Mouse (Mus musculus) heart, postnatal 10 days (tissue): ENCODE results near the gene Dxo. TPM values are rescaled to one million over a fixed set of nuclear protein-coding genes. Genes with fewer than 3 reads are reported as not detected.

Experiments
- DNase-seq, 2 experiments: peaks; one replicate each; pipeline ENCODE4 v3.0.0; 2021
- intact Hi-C: fragments of 180-260 bp; cut with DNase I; formaldehyde crosslinking; loops from one replicate; pipeline ENCODE4 v1.15.1; 2025
- microRNA-seq, 2 experiments: library from miRNA; unstranded; fragments of <30 nt; microRNA quantifications; one replicate each; pipeline ENCODE4 v1.2.0; 2022
- total RNA-seq, 2 experiments: library from RNA; stranded (reverse); gene quantifications; 2 replicates each; pipeline ENCODE4 v1.2.3; 2021

The Dxo gene
- total RNA-seq, 2 experiments from 2014 or later, result 16.9 to 20.5 TPM

DNA sequence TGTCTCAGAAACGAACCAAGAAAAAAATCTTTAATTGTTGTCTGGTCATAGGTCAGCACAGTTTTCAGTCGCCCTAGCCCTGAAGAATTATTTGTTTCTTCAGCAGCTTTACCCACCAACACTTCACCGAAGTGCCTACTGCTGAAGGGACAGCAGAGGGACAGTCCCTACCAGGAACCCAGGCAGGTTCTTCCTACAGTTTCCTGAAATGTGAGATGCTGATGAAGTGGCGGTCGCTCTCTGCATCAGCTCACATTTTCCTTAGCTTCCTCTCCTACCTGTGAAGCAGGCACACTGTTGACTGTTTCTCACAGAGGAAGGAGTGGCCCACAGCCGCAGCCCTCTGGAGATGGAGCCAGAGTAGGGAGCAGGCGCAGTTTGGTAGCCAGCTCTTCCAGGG, 29.2 kb downstream of the Dxo start:
- intact Hi-C loops, result no loop called here
- DNase-seq, result no peak

DNA sequence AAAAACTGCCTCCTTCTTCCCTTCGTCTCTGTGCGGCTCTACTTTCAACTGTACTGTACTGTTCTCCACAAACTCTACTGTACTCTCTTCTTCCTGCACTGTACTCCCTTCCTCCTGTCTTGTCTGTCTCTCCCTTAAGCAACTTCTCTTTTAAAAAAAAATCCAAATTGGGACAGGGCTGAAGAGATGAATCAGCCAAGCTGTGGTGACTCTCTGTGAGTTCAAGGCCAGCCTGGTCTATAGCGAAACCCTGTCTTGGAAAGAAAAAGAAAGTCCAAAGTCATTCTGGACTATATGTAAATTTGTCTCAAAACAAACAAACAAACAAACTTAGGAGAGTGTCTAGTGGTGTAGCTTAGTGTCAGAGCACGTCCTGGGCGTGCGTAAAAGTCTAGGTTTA, 37.5 kb downstream of the Dxo start:
- intact Hi-C loops, result no loop called here
- DNase-seq, result no peak

DNA sequence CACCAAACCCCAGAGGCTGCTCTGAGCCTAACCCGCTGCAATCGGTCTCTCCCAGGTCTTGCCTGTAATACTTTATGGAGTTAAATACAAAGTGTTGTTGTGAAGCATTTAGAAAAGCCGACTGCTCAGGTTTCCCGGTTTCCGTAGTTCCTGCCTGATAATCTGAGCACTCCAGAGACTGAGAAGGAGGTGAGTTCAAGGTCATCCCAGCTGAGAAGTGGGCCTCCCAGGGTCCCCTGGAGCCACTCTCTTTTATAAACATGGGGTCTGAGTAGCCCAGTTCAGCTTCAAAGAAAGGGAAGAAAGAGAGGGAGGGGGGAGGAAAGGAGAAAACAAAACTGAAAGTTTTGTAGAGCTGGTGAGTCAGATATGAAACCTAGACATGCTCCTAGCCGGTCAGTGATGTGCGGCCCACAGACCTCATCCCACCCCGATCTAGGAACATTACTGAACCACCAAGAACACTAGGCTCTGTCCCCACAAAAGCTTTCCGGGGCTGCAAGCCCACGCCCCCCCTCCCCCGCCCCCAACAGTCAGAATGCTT, 42.6 kb downstream of the Dxo start, which contains the start of gene Zbtb12:
Gene Zbtb12 (plus strand): TSS at position 148 of the 544 bp plus-strand sequence.
- no peak for DNase-seq
- intact Hi-C loops, result no loop called here

DNA sequence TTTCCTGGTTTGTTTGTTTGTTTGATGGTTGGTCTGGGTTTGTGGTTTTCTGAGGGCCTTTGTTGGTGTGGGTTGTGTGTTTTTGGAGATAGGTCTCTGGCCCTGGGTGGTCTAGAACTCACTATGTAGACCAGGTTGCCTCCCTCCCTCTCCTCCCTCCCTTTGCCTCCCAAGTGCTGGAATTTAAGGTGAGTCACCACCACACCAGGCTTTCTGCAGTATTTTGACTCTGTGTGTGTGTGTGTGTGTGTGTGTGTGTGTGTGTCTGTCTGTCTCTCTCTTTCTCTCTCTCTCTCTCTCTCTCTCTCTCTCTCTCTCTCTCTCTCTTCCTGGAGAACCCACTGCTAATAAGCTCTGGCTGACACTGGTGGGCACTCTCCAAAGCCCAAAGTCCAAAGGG, 44.3 kb downstream of the Dxo start:
- intact Hi-C loops, result no loop called here
- no peak for DNase-seq

DNA sequence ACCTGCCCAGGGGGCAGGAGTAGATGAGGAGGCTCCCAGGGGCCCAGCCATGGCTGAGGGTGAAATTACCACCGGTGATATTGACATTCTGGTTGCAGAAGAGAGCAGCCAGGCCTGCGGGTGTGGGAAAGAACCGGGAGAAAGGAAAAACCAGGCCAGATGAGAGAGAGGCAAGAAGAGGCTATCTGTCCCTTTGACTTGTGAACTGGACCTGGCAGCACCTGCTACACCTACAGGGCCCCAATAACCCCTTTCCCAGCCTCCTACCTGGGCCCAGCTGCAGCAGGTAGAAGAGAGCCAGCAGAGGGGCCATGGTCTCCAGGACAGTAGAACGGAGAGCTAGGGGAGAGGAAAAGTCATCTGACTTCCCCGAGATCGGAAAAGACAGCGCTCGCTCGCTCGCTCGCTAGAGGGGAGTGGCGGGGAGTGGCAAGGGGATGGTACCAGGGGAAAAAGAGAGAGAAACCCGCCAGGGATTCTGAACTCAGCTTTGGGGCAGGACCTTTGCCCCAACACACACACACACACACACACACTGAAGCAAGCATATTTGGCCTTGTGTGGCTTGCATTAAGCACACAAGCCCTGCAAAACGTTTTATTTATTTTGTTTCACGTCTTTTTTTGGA, 45.0 kb downstream of the Dxo start, which contains the start of gene Gm20547:
Gene Gm20547 (minus strand): TSS at position 360 of the 628 bp plus-strand sequence.
- DNase-seq, result no peak
- intact Hi-C loops, result no loop called here

DNA sequence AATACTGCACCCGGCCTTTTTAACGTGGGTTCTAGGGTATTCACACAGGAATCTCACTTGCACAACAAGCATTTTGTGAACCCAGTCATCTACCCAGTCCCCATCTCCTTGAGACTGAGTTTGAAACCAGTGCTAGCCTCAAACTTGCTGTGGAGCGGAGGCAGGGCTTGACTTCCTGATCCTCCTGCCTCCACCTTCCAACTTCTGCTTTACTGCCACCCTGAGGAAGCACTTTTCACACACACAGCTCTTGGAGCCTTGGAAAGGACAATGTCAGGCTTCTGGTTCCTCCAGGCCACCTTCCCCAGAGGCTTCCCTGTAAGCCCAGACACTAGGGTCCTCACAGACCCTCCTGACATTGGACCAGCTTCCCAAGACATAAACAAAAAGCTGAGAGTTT, 46.5 kb downstream of the Dxo start:
- DNase-seq, result no peak
- intact Hi-C loops, result no loop called here

DNA sequence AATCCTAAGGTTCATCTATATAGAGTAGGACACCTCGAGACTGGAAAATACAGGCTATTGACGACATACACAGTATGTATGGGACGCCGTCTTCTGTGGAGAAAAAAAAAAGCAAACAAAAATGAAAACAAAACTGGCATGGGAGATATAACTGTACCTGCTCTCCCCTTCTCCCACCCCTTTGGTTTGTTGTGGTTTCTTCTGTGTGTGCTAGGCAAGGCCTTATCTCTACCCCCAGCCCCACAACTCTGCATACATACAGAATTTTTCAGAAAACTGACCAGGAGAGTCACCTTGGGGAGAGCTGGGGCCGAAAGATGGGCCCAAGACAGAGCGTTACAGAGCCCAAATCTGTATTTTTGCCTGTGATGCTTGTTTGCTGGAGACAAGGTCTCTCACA, 47.9 kb downstream of the Dxo start:
- no peak for DNase-seq
- intact Hi-C loops, result no loop called here

DNA sequence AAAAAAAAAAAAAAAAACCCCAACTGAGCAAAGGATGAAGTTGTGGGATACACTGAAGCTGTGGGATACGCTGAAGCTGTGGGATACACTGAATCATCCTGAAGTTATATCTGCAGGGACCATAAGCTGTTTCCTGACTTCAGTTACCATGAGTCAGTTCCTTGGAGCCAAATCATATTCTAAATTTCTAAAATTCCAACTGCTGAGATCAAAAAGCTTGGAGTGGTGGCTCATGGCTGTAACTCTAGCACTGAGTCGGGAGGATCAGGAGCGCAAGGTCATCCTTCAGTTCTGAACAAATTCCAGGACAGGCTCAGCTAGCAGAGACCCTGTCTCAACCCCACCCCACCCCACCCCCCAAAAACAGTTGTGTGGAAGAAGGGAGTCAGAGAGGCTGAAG, 48.8 kb downstream of the Dxo start:
- intact Hi-C loops, result no loop called here
- DNase-seq, result no peak

DNA sequence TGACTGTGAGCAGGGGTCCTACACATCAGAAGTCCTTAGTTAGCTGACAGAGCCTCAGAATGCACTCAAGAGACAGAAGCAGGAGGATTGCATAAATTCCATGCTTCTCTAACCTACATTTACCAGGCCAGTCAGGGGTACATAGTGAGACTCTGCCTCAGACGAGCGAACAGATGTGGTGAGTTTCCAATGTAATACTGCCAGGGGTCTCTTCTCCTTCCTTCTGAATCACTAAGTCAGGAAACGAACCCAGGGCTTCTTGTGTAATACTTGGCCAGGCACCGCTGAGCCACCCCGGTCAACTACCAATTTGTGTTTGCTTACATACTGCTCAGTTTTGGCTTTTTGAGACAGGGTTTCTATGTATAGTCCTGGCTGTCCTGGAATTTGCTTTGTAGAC, 51.1 kb downstream of the Dxo start:
- no peak for DNase-seq
- intact Hi-C loops, result no loop called here

Small RNA genes within 50 kb of the gene (microRNA-seq; reads per million reads assigned to microRNA genes)
- 0 reads per million in 2 experiments for gene Mir6970
- gene Mir6971, result 2.1 reads per million in 2 experiments
- 0 reads per million in 2 experiments for gene Mir6972

Other genes with a start within 250 kb of the Dxo start
- 1 to 10 TPM; 5.1 to 5.6 TPM for gene Gpsm3, start 247.2 kb upstream of the Dxo start, total RNA-seq
- 10 to 100 TPM; 26.1 to 30.4 TPM for gene Pbx2, start 245.8 kb upstream of the Dxo start, total RNA-seq
- gene Ager, start 239.2 kb upstream of the Dxo start, total RNA-seq, result 1 to 10 TPM; 1.1 to 1.6 TPM
- 10 to 100 TPM; 37.0 to 39.2 TPM for gene Rnf5, start 233.3 kb upstream of the Dxo start, total RNA-seq
- 10 to 100 TPM; 54.4 to 56.5 TPM for gene Agpat1, start 232.8 kb upstream of the Dxo start, total RNA-seq
- gene Egfl8, start 221.0 kb upstream of the Dxo start, total RNA-seq, result 1 to 10 TPM; 2.1 to 3.5 TPM
- gene Ppt2, start 208.5 kb upstream of the Dxo start, total RNA-seq, result 10 to 100 TPM; 39.0 to 45.7 TPM
- gene Prrt1, start 207.5 kb upstream of the Dxo start, total RNA-seq, result 1 to 10 TPM in 1 of 2 experiments, under 1 TPM in 1; 0.89 to 1.2 TPM
- gene Fkbpl, start 192.3 kb upstream of the Dxo start, total RNA-seq, result 1 to 10 TPM; 8.5 to 9.9 TPM
- 10 to 100 TPM; 19.0 to 19.3 TPM for gene Atf6b, start 189.9 kb upstream of the Dxo start, total RNA-seq
- gene Tnxb, start 166.5 kb upstream of the Dxo start, total RNA-seq, result 10 to 100 TPM; 63.9 to 66.5 TPM
- 10 to 100 TPM; 15.8 to 19.5 TPM for gene C4b, start 93.1 kb upstream of the Dxo start, total RNA-seq
- not detected for gene Cyp21a1, start 32.5 kb upstream of the Dxo start, total RNA-seq
- 10 to 100 TPM; 12.5 to 13.5 TPM for gene Stk19, start 74 bp upstream of the Dxo start, total RNA-seq
- gene Skiv2l, start 13.2 kb downstream of the Dxo start, total RNA-seq, result 10 to 100 TPM; 27.6 to 29.3 TPM
- gene Nelfe, start 13.4 kb downstream of the Dxo start, total RNA-seq, result 10 to 100 TPM; 21.0 to 21.3 TPM
- gene Cfb, start 25.5 kb downstream of the Dxo start, total RNA-seq, result 1 to 10 TPM; 3.5 to 7.0 TPM
- gene Zbtb12, start 42.5 kb downstream of the Dxo start, total RNA-seq, result 1 to 10 TPM; 5.5 to 9.3 TPM
- gene Gm20547, start 45.0 kb downstream of the Dxo start, total RNA-seq, result not detected
- gene C2, start 61.2 kb downstream of the Dxo start, total RNA-seq, result 1 to 10 TPM; 3.1 to 5.6 TPM
- gene Ehmt2, start 61.5 kb downstream of the Dxo start, total RNA-seq, result 10 to 100 TPM; 52.4 to 58.2 TPM
- not detected for gene Slc44a4, start 77.4 kb downstream of the Dxo start, total RNA-seq
- gene Neu1, start 94.2 kb downstream of the Dxo start, total RNA-seq, result 10 to 100 TPM; 12.2 to 12.6 TPM
- gene Hspa1b, start 122.2 kb downstream of the Dxo start, total RNA-seq, result 1 to 10 TPM; 3.9 to 4.5 TPM
- not detected for gene Gm20481, start 132.9 kb downstream of the Dxo start, total RNA-seq
- 1 to 10 TPM; 2.6 TPM for gene Hspa1a, start 135.1 kb downstream of the Dxo start, total RNA-seq
- 1 to 10 TPM; 4.0 to 4.1 TPM for gene Hspa1l, start 135.7 kb downstream of the Dxo start, total RNA-seq
- gene Lsm2, start 144.8 kb downstream of the Dxo start, total RNA-seq, result 10 to 100 TPM; 28.8 to 31.7 TPM
- 10 to 100 TPM; 34.5 to 35.6 TPM for gene Vars, start 164.0 kb downstream of the Dxo start, total RNA-seq
- 1 to 10 TPM; 3.3 to 3.8 TPM for gene Vwa7, start 179.6 kb downstream of the Dxo start, total RNA-seq
- gene Sapcd1, start 191.0 kb downstream of the Dxo start, total RNA-seq, result under 1 TPM in 1 of 2 experiments, not detected in 1; 0.38 TPM
- gene Msh5, start 209.7 kb downstream of the Dxo start, total RNA-seq, result 1 to 10 TPM; 2.0 TPM
- gene Clic1, start 212.9 kb downstream of the Dxo start, total RNA-seq, result 100 to 1,000 TPM; 115 to 118 TPM
- 10 to 100 TPM; 84.5 to 86.1 TPM for gene Ddah2, start 222.0 kb downstream of the Dxo start, total RNA-seq
- not detected for gene Ly6g6c, start 228.4 kb downstream of the Dxo start, total RNA-seq
- gene Mpig6b, start 229.2 kb downstream of the Dxo start, total RNA-seq, result under 1 TPM; 0.55 to 0.77 TPM
- under 1 TPM; 0.24 to 0.37 TPM for gene Ly6g6e, start 239.9 kb downstream of the Dxo start, total RNA-seq
- 1 to 10 TPM; 1.1 to 1.2 TPM for gene Ly6g6d, start 241.0 kb downstream of the Dxo start, total RNA-seq
- not detected for gene Ly6g6f, start 248.6 kb downstream of the Dxo start, total RNA-seq